Mouse (Mus musculus): ENCODE measurements around the gene Ifna14. TPM values are rescaled to one million over a fixed set of nuclear protein-coding genes. Genes with fewer than 3 reads are reported as not detected.

Ifna14 gene
- polyA plus RNA-seq (2012; rRNA removed), result not detected in 2 replicates

GRCm38 (mm10) chr4:88571698-88572097, at the start of gene Ifna14:
Gene Ifna14, minus strand, starts transcription at chr4:88571798.

DNA sequence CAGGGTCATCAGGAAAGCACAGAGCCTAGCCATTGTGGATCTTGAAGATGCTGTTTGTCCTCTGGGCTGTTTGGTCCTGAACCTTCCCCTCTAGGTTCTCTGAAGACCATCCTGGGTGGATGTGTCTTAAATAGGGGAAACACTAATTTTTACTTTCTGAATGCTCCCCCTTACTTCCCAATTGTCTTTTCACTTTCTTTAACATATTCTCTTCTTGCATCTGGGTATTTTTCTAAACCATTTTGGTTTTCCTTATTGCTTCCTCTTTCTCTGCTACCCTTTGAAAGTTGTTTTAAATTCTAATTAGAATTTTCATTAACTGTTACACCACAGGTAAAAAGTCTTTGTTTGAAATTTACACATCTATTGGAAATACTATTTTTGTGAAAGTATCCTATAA, 31.7 kb upstream of the Ifna14 start, which contains the start of gene Ifna12:
Gene Ifna12, minus strand, starts transcription at position 101 of the 400 bp plus-strand sequence.

DNA sequence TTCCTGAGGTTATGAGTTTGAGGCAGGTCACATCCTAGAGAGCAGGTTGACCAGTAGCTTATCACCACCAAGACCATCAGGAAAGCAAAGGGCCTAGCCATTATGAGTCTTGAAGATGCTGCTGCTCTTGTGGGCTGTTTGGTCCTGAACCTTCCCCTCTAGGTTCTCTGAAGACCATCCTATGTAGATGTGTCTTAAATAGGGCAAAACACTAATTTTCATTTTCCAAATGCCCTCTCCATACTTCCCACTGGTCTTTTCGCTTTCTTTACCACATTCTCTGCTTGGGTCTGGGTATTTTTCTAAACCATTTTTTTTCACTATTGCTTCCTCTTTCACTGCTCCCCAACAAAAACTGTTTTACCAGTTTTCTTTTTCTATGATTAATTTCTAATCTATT, 20.7 kb upstream of the Ifna14 start, which contains the start of gene Ifna9:
Gene Ifna9, minus strand, starts transcription at position 101 of the 400 bp plus-strand sequence.

GRCm38 (mm10) chr4:88558145-88558544, 13.5 kb downstream of the Ifna14 start, which contains the start of gene Ifna15:
Gene Ifna15, minus strand, starts transcription at chr4:88558245.

DNA sequence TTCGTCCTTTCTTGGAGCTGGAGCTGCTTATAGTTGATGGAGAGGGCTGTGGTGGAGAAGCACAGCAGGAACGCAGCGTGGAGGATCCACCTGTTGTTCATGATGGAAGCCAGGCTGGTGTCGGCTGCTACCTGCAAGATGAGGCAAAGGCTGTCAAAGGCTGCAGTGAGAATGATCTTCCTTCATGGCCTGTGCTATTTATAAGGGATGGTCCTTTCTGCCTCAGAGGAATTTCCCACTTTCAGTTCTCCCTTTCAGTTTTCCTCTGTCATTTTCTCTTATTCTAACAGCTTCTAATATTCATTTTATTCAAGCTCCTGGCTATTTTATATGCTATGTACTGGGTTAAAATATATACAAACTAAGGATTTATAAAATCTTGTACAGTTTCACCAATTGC, 48.9 kb downstream of the Ifna14 start, which contains the start of gene Ifnb1:
Gene Ifnb1, minus strand, starts transcription at position 101 of the 400 bp plus-strand sequence.

Other genes starting within 250 kb of the Ifna14 start
- gene Hacd4, start 132.9 kb downstream of the Ifna14 start, polyA plus RNA-seq (2012; rRNA removed), result 1.7 and 1.9 TPM in 2 replicates
- gene Ifnb1, start 49.0 kb downstream of the Ifna14 start, polyA plus RNA-seq (2012; rRNA removed), result not detected in 2 replicates
- not detected in 2 replicates for gene Ifna15, start 13.6 kb downstream of the Ifna14 start, polyA plus RNA-seq (2012; rRNA removed)
- not detected in 2 replicates for gene Ifna9, start 20.6 kb upstream of the Ifna14 start, polyA plus RNA-seq (2012; rRNA removed)
- gene Ifna12, start 31.6 kb upstream of the Ifna14 start, polyA plus RNA-seq (2012; rRNA removed), result not detected in 2 replicates
- not detected in 2 replicates for gene C87499, start 62.6 kb upstream of the Ifna14 start, polyA plus RNA-seq (2012; rRNA removed)
- gene Ifna13, start 72.7 kb upstream of the Ifna14 start, polyA plus RNA-seq (2012; rRNA removed), result not detected in 2 replicates
- not detected in 2 replicates for gene Ifna16, start 105.1 kb upstream of the Ifna14 start, polyA plus RNA-seq (2012; rRNA removed)
- not detected in 2 replicates for gene Ifna2, start 112.1 kb upstream of the Ifna14 start, polyA plus RNA-seq (2012; rRNA removed)
- gene Ifnab, start 119.6 kb upstream of the Ifna14 start, polyA plus RNA-seq (2012; rRNA removed), result not detected in 2 replicates
- gene Gm26566, start 150.0 kb upstream of the Ifna14 start, polyA plus RNA-seq (2012; rRNA removed), result 0.03 and 0.05 TPM in 2 replicates
- gene Klhl9, start 150.7 kb upstream of the Ifna14 start, polyA plus RNA-seq (2012; rRNA removed), result 9.8 and 10.8 TPM in 2 replicates
- gene Gm13271, start 183.1 kb upstream of the Ifna14 start, polyA plus RNA-seq (2012; rRNA removed), result not detected in 2 replicates
- gene Gm13283, start 188.3 kb upstream of the Ifna14 start, polyA plus RNA-seq (2012; rRNA removed), result 0.04 TPM in 1 of 2 replicates, not detected in the other
- gene Gm13290, start 202.0 kb upstream of the Ifna14 start, polyA plus RNA-seq (2012; rRNA removed), result not detected in 2 replicates
- not detected in 2 replicates for gene Gm13289, start 205.1 kb upstream of the Ifna14 start, polyA plus RNA-seq (2012; rRNA removed)
- gene Gm13272, start 208.1 kb upstream of the Ifna14 start, polyA plus RNA-seq (2012; rRNA removed), result not detected in 2 replicates
- gene Ifnz, start 210.3 kb upstream of the Ifna14 start, polyA plus RNA-seq (2012; rRNA removed), result 0.02 and 0.04 TPM in 2 replicates
- gene Gm13276, start 213.9 kb upstream of the Ifna14 start, polyA plus RNA-seq (2012; rRNA removed), result not detected in 2 replicates
- not detected in 2 replicates for gene Gm13277, start 216.8 kb upstream of the Ifna14 start, polyA plus RNA-seq (2012; rRNA removed)
- not detected in 2 replicates for gene Gm13278, start 219.8 kb upstream of the Ifna14 start, polyA plus RNA-seq (2012; rRNA removed)
- not detected in 2 replicates for gene Gm13275, start 222.7 kb upstream of the Ifna14 start, polyA plus RNA-seq (2012; rRNA removed)
- not detected in 2 replicates for gene Gm13279, start 225.6 kb upstream of the Ifna14 start, polyA plus RNA-seq (2012; rRNA removed)
- not detected in 2 replicates for gene Gm13285, start 227.9 kb upstream of the Ifna14 start, polyA plus RNA-seq (2012; rRNA removed)
- gene Gm13287, start 231.5 kb upstream of the Ifna14 start, polyA plus RNA-seq (2012; rRNA removed), result not detected in 2 replicates
- gene Gm13288, start 233.7 kb upstream of the Ifna14 start, polyA plus RNA-seq (2012; rRNA removed), result 0.02 TPM in 1 of 2 replicates, not detected in the other
- not detected in 2 replicates for gene Ifna7, start 244.4 kb upstream of the Ifna14 start, polyA plus RNA-seq (2012; rRNA removed)
- not detected in 2 replicates for gene Ifna11, start 248.2 kb upstream of the Ifna14 start, polyA plus RNA-seq (2012; rRNA removed)

Measured in liver, embryonic 18 days (tissue).